Mouse (Mus musculus) kidney, adult 2 months (tissue): ENCODE measurements around the gene Rnf144a.

ENCODE experiments used
- CTCF ChIP-seq: fragments of 200-500 bp; conservative IDR thresholded peaks from 2 replicates; pipeline ENCODE4 v1.5.1; 2011; ENCODE audit warnings: low read depth, mild to moderate bottlenecking, control low read depth, low read length, moderate library complexity, mixed read lengths; ENCODE audit not compliant: insufficient read depth, insufficient read length
- POLR2A ChIP-seq: fragments of 200-500 bp; IDR thresholded peaks from one replicate; pipeline ENCODE4 v1.6.1; 2011; ENCODE audit warnings: low read depth, low read length, control low read depth

GRCm38 (mm10) chr12:26399391-26399790, 15.7 kb downstream of the Rnf144a start:
- no peak for TF ChIP-seq CTCF
- TF ChIP-seq POLR2A, result no peak
